Mouse (Mus musculus): ENCODE measurements around the gene Arpc5l.

DNA sequence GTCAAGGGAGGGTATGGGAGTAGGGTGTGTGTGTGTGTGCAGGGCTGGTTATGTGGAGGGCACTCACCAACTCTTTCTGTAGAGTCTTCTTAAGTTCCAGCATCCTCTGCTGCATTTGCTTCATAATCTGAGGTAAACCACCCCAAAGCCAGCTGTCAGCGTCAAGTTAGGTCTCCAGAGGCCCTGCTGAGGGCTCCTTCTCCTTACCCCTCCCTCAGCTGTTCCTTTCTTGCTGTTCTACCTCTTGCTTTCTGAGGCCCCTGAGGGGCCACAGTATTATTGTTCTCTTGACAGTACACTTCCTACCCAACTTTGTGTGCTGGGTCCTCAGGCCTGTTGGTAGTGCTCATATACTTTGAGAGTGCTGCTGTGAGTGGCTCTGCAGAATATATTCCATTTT is 14.9 kb downstream of the Arpc5l start:
- TF ChIP-seq CTCF (IDR thresholded peaks at IDR 0.05; ENCODE audit: extremely low read depth, insufficient read length, insufficient replicate concordance, low read depth, low read length) (no peak), POLR2A (IDR thresholded peaks at IDR 0.05; ENCODE audit: low read depth, low read length) (no peak)

All from small intestine, adult 2 months (tissue).